Mouse (Mus musculus) erythroblast, embryonic 14.5 days (primary cell): Measurements from ENCODE around the gene Frs3.

Experiments
- GATA1 ChIP-seq: IDR thresholded peaks from 2 replicates; pipeline ENCODE4 v1.6.1; 2012; ENCODE audit warnings: low read length, inconsistent platforms, mixed read lengths
- TAL1 ChIP-seq: IDR thresholded peaks from 3 replicates; pipeline ENCODE4 v1.6.1; 2012; ENCODE audit warnings: low read length, inconsistent platforms, mixed read lengths

GRCm38 (mm10) chr17:47672311-47673111 lies 16.3 kb upstream of the Frs3 start:
- TF ChIP-seq TAL1 (no peak), GATA1 (no peak)
